Mouse (Mus musculus): ENCODE measurements around the gene Efna2.

DNA sequence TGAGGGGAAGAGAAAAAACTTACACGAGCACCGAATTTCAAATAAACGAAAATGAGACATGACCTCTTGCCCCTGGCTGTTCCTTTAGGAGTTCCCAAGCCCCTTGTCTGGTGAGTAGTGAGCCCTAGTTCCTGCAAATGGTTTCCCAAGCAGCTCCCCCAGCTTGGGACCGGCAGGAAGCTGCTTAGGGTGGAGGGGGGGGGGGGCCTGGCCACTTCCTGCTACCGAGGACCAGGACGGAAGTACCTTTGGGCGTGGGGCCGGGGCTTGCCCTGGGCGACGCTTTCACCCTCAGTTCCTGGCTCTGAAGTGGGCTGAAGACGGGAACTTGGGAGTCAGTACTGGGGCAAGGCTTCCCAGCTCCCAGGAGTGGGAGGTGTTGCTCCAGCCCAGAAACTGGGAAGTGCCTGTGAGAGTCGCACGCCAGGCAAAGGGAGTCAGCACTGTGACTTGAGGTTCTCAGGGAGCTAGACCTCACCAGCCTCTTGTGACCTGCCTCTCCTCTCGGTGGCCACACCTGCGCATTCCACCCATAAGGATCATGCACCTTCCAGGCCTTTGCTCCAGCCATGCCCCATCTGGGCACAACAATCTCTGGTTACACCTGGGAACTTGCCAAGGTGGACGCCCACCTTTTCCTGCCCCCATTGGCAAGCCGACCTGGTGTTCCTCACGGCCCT is 20.8 kb upstream of the Efna2 start:
- no peak for TF ChIP-seq CTCF (IDR thresholded peaks at IDR 0.05; ENCODE audit: extremely low read depth, insufficient read depth, insufficient read length, insufficient replicate concordance)
- peak; percentile 77 for TF ChIP-seq POLR2A (IDR thresholded peaks at IDR 0.05; ENCODE audit: low read depth, low read length)

All from spleen, adult 2 months (tissue).